Mouse (Mus musculus): ENCODE data around the gene Tmem8.

GRCm38 (mm10) chr17:26114061-26114460 is 962 bp downstream of the Tmem8 start:
- TF ChIP-seq POLR2A (IDR thresholded peaks at IDR 0.05; ENCODE audit: insufficient read depth, low read depth, low read length): no peak
- TF ChIP-seq CTCF (IDR thresholded peaks at IDR 0.05; ENCODE audit: insufficient read depth, low read depth, low read length): no peak

All from olfactory bulb, adult 2 months (tissue).